Mouse (Mus musculus) layer of hippocampus, adult 18-20 months (tissue): Measurements from ENCODE around the gene Rasa3. TPM values are rescaled to one million over a fixed set of nuclear protein-coding genes. Genes with fewer than 3 reads are reported as not detected.

Source experiments
- DNase-seq, 2 experiments: peaks; one replicate each; pipeline ENCODE4 v3.0.0; 2022; ENCODE audit warnings: low spot score in 2 of 2
- total RNA-seq, 2 experiments: library from RNA; stranded (reverse); gene quantifications; 2 replicates each; pipeline ENCODE4 v1.2.3; 2021

The Rasa3 gene
- total RNA-seq, 2 experiments from 2014 or later = 65.7 to 67.1 TPM

DNA sequence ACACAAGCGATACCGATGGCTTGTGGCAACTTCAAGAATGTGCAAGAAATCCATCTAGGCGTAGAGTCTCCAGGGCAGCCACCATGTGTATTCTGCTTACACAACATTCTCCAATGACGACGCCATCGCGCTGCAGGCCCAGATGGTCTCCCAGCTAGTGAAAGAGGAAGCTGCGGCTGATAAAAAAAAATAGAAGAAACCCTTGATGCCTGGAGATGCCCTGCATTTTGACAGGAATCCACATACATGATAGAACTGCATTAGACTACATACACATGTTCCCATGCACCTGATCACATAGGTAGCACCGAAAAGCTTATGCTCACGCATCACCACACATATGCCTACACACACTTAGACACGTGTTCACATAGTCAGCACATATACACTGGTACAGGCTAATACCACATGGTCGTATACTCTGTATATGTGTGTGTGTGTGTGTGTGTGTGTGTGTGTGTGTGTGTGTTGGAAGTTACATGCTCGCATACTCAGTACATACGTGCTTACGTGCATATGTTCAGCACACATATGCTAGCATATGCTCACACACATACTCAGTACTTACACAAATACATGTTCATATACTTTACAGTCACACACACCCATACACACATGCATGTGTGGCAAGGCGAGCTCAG is 8.4 kb upstream of the Rasa3 start:
- DNase-seq = peak in 1 of 2 experiments; percentile 49

DNA sequence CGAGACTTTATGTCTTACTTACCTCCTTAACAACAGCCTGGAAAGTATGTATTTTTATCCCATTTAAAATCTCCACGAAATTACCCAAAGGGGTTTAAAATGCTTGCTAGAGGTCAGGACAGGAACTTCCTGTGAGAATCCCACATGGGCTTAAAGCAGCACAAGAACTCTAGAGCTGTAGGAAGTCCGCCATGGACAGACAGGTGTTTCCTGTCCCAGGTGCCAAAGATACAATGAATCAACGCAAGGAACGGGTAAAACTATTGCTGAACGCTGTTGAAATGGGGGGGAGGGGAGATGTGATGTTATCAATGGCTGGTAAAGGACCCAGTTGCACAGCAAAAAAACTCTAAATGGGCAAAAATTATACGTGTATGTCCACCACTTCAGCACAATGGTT is 6.7 kb upstream of the Rasa3 start:
- no peak for DNase-seq

DNA sequence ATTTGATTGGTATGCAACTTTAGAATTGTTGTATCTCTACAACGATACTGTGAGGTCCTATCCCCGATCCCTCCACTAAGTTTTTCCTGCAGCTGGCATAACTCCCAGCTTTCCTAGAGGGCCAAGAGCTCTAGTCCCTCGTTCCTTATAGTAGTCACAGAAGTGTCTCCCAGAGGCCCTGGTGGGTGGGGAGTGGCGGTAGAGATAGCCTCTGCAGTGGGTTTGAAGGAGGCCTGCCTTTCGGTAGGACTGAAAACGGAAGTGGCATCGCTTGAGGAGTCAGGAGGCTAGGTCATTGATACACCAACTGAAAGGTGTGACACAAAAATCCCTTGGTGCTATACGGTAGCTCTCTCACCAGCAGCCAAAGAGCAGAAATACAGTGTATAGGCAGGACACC is 779 bp upstream of the Rasa3 start:
- DNase-seq = no peak

DNA sequence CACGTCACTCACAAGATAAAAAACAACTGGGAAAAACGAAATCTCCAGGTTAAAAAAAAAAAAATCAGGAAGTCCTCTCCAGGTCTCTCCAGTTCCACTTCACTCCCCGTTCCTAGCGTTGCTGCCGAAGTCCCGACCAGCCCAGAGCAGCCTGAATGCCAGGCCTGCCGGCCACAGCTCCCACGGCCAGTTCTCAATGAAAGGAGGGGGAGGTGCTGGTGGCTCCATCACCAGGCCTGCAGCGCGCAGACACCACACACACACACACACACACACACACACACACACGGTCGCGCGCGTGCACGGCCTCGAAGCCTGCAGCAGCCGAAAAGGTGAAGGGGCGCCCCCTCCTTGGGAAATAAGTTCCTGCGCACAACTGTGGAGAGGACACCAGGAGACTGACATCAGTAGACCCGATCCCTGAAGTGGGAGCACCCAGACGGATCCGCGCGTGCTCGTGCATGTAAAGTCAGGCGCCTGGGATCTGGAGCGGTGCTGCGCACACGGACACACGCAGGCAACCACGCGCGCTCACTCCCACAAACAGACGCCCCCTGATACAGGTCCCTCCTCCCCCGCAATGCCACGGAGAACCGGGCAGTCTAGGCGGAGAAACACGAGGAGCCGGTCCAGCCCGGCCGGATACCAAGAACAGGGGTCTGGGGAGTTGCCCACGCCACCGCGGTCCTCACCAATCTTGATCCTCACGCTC is 546 bp downstream of the Rasa3 start:
- peak; percentile 70 to 80 for DNase-seq

DNA sequence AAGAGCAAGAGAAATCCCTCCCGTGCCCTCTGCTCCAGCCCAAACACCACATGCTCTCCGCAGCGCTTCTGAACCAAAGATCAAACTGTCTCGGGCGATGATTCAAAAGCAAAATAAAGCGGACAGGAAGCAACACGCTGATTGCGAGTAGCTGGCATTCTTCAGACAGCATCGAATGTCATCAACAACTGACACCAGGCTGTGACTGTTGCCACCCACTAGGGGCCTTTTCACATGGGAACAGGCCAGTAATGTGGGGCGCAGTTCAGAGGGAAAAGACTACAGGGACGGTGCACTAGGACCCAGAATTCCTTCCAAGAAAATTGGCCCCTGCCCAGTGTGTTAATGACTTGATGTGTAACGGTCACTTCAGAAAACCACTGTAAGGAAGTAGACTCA is 1.1 kb downstream of the Rasa3 start:
- peak; percentile 43 to 76 for DNase-seq

DNA sequence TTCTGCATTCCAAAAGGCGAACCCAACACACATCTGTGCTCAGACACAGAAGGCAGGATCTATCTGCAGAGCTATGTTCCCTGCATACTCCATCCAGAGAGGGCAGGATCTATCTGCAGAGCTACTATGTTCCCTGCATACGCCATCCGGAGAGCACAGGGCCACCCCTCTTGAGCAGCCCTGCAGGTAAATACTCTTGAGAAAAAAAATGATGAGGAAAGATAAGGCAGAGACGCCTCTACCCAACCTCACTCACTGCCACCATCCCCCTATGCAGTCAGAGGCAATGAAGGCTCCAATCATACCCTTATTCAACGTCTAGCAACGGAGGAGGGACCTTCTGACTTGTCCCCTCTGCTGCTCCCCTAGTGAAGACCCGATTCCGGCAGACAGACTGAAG is 1.9 kb downstream of the Rasa3 start:
- peak in 1 of 2 experiments; percentile 34 for DNase-seq

DNA sequence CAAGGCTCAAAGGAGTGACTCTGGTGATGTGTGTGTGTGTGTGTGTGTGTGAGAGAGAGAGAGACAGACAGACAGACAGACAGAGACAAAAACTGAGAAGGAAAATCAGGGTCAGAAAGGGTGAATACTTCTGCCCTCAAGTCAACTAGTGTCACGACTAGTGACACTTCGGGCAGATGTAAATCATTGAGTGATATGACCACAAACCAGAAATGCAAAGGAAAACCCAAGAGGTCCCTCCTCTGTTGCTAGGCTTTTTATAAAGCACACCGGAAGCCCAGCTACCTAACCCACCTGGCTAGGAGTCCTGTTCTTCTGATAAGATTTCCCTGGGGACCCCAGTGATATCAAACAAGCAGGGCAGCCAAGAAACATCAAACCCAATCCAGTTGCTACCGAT is 2.3 kb downstream of the Rasa3 start:
- no peak for DNase-seq

DNA sequence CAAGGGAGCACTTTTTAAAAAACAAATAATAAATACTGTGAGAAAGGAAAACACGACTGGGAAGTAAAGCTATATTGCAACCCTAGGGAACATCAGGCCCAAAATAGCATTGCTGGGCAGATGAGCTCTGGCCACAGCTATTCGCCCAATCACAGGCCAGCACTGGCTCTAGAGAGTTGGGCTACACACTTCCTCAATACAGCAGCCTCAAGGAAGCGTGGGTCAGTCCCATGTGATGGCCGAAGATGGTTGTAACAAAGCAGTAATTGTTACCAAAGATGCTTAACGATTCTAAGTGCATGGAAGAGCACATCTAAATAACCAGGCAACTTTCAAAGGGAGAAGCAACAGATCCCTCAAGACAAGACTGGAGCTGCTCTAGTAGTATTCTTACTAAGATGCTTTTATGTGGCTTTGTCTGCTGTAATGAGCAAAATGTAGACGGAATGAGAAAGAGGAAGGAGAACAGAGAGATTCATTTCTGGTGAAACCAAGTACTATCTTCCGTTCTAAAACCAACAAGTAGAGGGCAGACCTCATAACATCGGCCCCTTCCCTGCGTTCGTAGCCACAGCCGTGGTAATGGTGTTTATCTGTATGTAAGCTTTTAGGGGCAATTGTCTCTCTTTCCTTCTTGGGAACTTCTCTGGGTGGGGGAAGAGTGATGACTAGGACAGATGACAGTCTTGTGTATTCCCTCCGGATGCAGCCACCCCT is 3.0 kb downstream of the Rasa3 start:
- DNase-seq = peak in 1 of 2 experiments; percentile 26

DNA sequence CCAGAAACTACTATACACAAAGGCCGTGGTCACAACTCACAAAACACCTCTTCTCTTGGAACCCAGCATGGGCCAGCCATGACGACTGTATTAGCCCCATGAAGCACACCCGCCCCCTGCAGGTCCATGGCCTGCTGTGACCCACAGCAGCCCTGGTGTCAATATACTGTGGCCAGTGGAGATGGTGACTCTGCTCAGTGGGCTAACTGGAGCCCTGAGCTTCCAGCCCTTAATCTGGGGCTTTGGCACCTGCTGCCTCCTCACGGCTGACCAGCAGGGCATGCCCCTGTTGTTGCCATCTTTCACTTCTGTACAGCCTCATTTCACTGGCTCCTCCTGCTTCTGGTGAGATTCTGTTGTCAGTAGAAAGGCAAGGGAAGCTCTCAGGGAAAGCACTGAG is 4.2 kb downstream of the Rasa3 start:
- DNase-seq = no peak

DNA sequence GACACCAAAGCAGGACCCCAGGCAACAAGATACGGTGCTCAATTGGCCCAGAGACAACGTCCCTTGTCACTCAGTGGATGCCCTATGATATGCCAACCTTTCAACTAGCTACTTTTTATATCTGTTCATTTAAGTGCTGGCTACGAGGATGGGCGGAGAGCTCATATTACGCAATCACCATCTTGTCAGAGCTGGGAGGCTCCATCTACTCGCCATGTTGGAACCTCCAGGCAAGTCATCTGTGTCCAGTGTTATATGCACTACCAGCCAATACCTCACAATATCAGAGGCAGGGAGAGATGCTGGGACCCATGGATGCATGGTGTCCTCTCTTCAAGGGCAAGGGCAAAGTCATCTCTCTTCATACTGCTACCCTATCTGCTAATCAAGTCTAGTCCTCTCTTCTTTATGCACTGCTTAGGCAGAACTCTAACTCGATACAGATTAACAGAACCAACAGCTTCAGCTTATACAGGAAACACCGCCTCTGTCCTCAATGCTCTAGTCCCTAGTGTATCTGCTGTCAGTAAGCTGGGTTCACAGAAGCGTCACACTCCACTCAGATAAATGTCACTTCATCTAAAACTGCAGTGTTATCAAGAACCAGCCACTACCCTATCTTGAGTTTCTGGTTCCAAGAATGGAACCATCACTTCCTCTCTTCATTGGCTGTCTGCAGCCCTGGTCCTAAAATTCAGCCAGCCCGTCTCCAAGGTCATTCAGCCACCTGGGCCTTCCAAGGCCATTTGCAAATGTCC is 6.0 kb downstream of the Rasa3 start:
- DNase-seq = no peak

DNA sequence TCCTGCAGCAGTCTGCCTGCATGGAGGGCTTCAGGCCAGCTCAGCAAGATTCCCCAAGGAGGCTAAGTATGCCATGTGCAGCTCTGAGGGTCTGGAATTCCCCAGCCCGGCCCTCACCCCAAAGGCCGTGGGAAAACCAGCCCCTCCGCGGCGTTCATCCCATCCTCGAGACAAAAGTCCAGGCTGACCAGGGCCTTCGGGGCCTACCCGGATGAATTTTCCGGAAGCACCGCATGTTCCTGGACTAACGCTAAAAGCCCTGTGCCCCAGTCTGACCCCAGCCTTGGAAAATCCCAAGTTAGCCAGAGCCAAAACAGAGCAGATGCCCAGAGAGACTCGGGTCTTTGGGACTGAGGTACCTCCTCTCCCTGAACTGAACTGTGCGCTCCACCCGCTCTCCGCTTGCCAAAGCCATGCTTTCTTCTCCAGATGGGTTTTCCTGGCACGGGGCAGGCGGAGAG is 7.4 kb downstream of the Rasa3 start:
- DNase-seq = no peak

DNA sequence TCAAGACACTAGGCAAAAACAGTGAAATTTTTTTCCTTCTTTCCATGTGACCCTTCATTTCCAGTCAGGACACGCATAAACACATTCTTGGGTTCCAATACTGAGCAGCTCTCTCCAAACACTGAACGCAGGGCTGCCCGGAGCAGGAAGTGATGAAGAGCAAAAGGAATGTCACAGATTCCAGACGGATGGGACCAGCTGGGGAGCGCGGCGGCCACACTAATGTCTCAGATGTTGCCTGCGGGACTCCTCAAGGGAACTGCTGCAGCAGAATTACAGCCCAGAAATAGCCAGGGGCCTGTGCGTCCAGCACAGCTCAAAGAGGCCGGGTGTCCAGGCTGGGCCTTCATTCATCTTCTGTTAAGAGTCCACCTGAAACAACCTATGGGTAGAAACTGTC is 9.0 kb downstream of the Rasa3 start:
- no peak for DNase-seq

DNA sequence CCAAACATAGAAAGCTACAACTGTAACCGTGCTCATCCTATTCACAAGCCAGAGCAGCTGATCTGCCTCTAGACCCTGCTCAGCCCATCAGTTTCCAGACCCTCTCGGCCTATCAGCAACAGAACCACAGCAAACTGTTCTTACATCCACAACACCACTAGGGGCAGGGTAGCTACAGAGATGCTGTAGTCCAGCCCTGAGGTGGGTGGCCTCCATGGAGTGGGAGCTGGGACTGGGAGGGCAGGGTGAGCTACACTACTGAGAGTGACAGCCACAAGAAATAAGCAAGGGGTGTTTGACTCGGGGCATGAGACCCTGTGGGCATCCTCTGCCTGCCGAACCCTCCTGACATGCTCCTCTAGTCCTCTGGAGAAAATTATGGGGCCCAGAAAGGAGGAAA is 9.5 kb downstream of the Rasa3 start:
- no peak for DNase-seq

DNA sequence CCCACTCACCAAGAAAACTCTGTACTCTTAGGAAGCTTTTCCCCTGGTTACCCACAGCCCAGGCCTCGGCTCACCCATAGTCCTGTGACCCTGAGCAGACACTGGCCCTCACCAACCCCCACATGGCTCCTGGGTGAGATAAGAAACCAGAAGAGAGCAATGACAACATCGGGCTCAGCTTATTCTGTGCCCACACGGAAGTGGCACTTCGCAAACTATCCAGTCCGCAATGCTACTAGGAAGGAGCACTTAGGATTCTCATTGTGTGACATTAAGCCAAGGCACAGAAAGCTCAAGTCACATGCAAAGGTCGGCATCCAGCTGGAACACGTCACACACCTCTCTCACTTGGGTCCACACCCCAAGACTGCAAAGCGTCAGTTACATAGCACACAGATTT is 11.5 kb downstream of the Rasa3 start:
- no peak for DNase-seq

DNA sequence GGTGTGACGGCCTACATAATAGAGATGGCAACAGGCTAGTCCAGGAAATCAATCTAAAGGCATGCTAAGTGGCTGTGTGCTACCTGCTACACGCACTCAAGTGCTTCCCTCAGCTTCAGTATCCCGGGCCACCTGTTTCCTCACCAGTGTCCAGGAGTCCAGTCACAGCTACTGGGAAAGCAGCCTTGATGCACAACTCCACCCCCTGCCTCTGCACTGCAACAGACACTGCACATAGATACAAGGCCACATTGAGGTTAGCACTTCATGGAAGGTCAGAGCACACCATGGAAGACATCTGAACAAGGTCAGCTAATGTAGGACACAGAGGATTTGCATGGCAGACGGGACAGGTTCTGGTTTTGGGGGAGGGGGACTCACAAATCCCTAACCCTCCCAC is 11.9 kb downstream of the Rasa3 start:
- no peak for DNase-seq

DNA sequence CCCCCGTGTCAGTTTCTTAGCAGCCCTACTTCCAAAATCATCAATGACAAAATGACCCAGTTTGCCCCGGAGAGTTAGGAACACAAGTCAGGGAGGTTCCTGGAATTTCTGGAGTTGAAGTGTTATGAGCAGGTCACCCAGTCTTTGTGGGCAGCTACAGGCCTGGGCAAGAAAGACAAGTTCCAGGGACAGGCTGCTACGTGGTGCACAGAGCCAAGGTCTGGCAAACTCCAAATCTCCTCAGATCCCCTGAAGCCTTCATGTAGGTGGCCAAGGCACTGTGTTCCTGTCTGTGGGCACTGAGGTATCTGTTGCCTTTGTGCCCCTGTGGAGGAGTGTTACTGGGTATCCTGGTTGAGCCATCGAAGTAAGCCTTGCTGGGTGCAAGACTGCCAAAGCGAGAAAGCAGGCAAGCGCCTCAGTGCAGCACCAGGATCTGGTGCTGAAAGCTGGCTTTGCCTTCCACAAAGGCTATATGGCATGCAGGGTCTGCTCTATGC is 12.6 kb downstream of the Rasa3 start:
- no peak for DNase-seq

DNA sequence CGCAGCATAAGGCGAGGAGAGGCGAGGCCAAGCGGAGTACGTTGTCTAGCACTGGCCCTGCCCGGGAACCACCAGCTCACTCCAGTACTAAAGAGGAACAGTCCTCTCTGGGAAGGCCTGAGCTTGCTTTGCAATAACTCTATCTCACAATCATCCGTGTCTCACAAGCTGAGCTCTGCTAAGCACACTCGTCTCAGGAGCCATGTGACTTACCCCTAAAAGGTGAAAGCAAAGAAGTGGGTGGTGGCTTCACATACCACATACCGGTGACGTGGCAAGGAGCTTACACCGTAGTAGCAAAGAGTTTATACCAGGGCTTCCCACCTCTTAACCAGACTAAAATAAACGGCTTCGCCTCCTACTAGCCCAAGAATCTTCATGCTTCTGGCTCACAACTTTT is 17.1 kb downstream of the Rasa3 start:
- DNase-seq = no peak

DNA sequence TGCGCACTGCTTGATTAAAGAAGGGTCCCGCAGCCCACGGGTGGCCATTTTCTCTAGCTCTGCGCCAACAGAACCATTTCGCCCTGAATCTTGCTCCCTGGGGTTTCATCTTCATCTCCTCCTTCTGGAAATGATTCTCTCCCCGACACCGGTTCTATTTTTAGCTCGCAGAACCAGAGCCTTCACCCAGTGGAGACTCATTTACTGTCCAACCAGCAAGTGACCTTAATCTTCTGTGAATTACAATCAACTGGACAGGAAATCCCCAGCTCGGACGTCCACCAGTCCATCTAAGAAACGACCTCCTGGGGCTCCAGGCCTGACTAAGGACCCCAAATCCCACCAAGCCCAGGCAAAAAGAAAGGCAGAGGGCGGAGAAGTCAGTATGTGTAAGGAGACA is 19.9 kb downstream of the Rasa3 start:
- no peak for DNase-seq

DNA sequence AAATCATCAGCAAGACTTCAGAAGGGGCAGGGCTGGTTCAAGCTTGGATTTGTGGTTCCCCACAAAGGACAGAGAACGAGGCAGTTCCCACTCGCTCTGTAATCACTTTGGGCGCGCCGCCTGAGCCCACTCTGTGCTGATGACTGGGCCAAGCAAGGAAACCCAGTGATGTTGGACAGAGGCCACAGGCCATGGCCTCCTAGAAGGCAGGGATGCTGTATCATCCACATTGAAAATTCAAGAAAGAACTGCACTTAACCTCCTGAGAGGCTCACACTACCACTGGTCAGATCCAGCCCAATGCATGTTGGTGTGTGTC is 22.4 kb downstream of the Rasa3 start:
- DNase-seq = no peak

DNA sequence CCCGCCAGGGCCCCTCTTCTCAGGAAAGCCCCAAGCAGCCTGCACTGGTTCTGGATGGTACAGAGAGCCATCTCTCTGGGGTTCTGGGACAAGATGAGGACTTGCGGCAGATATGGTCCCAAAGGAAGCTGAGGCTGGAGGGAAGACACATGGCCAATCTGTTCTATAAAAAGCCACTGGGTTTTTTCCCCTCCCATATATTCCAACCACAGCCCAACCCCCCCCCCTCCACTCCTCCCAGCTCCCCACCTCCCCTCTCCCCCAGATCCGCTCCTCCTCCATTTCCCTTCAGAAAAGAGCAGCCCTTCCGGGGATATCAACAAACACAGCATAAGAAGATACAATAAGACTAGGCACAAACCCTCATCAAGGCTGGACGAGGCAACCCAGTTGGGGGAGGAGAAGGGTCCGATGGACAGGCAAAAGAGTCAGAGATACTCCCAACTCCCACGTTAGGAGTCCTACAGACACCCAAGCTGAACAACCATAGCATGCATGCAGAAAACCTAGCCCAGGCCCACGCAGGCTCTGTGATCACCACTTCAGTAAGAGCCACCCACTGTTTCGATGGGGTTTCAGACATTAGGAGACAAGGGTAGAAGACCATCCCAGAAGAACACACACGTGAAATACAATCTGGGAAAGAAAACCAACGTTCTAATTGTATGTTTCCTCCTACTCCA is 22.9 kb downstream of the Rasa3 start:
- no peak for DNase-seq

DNA sequence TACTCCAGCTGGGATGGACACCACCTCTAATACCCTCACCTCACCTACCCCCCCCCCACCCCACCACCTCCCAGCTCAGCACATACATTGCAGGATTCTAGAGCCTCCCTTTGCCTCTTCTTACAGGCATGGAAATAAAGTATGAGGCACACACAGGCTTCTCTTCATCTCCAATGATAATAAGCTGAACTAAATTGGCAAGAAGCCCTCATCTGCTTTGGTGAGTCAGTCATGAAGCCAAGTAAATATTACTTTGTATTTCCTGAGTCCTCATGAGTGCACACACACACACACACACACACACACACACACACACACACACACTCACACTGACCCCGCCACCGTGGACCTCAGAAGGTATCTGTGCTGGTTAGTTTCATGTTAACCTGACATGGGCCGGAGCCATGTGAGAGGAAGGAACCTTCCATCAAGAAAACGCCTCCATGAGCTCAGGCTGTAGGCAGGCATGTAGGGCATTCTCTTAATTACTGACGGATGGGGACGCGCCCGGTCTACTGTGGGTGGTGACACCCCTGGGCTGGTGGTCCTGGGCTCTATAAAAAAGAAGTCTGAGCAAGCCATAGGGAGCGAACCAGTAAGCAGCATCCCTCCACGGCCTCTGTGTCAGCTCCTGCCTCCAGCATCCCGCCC is 26.7 kb downstream of the Rasa3 start:
- no peak for DNase-seq
